Mouse (Mus musculus) monocyte, adult 5-6 weeks (primary cell): ENCODE data around the gene Mfap4. TPM values are rescaled to one million over a fixed set of nuclear protein-coding genes. Genes with fewer than 3 reads are reported as not detected.

ENCODE experiments used
- ATAC-seq: fragments of 153-309, 156-312 bp; replicated peaks from 2 replicates; pipeline ENCODE4 v1.8.0; 2017; ENCODE audit warnings: mild to moderate bottlenecking; ENCODE audit not compliant: low TSS enrichment, insufficient number of reproducible peaks, severe bottlenecking, poor library complexity, low FRiP score
- total RNA-seq: library from RNA; stranded (forward); fragments of 200-1000, 200-491, 200-594 nt; gene quantifications from 3 replicates; pipeline ENCODE4 v1.2.3, GENCODE M21; 2017

The Mfap4 gene
- total RNA-seq, 1 experiment from 2014 or later = not detected

GRCm38 (mm10) chr11:61477566-61478508, 7.4 kb upstream of the Mfap4 start:
- no peak for ATAC-seq

GRCm38 (mm10) chr11:61478788-61479187, 6.4 kb upstream of the Mfap4 start:
- ATAC-seq = no peak

GRCm38 (mm10) chr11:61481239-61482090, 3.8 kb upstream of the Mfap4 start:
- no peak for ATAC-seq

DNA sequence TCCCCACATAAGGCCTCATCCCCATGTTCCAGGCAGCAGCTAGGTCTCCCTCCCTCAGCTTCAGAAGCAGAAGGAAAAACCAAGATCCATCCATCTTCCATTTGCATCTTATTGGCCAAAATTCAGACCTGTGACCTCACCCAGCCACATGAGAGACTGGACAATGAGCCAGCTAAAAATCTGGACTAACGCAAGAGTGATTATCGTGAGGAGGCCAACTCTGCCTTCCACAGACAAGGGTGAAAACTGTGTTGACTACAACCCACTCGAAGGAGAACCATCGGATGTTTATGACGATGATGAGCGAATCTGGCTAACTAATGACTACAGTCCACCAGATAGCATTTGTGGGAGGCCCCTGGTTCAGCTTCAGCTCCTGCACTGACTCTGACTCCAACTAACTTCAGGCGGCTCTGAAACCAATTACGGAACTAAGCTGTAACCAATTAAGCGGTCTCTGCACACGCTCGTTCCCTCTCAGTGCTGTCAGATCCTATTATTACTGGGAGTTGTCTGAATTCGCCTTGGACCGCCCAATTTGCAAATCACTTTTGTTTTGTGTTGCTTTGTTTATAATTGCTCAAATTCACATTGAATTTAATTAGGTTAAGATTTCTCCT, 1.9 kb upstream of the Mfap4 start:
- ATAC-seq = no peak

DNA sequence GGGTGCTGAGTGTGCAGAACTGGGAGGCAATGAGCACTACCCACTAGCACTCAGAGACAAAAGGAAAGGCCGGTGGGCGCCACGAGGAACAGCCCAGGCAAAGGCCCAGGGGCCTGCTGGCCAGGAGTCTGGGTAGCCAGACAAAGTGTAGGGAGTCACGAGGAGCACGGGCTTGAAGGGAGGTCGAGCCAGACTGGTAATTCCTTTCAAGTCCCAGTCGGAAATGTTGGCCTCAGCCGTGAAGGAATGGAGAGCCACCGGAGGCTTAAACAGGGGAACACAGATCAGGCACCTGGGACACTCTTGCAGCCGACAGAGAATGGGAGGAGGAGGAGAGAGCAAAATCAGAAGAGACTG, 997 bp upstream of the Mfap4 start:
- no peak for ATAC-seq

- no peak for ATAC-seq
These were observed 568 bp downstream of the Mfap4 start for GRCm38 (mm10) chr11:61485541-61486457.

- no peak for ATAC-seq
These were observed 1.4 kb downstream of the Mfap4 start for GRCm38 (mm10) chr11:61486458-61487219.

GRCm38 (mm10) chr11:61487401-61487800, 2.2 kb downstream of the Mfap4 start:
- ATAC-seq = no peak

DNA sequence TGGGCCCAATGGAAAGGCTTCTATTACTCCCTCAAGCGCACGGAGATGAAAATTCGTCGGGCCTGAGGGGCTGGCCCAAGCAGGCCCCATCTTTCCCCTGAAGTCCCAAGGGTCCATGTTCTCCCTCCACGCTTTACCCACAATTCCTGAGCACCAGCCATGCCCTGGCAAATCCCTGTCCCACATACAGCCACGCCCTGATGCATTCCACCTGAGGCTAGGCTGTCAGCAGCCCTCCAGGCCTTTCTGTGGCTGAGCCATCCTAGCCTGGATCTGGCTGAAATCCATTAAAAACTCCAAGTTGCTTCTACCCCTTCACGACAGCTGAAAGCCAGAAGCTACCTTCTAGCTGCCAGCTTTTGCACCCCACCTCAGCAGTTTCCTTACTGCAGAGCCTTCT, 2.7 kb downstream of the Mfap4 start:
- no peak for ATAC-seq

DNA sequence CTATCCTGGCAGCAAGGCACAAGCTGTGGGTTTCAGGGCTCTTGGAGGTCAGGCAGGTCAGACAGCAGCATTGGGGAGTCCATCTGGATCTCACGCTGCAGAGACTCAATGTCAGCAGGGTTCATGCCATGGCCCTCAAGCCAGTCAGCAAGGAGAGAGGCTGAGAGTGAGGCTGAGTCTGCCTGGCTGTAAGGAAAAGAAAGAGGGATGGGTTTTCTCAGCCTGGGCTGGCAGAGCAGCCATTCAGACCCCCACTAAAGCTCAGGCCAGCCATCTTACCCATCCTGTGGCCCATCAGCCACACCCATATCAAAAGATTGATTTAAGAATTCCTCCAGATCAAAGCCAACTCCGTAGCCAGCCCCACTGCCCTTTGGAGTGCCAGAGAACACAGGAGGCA, 3.9 kb downstream of the Mfap4 start:
- ATAC-seq = no peak

DNA sequence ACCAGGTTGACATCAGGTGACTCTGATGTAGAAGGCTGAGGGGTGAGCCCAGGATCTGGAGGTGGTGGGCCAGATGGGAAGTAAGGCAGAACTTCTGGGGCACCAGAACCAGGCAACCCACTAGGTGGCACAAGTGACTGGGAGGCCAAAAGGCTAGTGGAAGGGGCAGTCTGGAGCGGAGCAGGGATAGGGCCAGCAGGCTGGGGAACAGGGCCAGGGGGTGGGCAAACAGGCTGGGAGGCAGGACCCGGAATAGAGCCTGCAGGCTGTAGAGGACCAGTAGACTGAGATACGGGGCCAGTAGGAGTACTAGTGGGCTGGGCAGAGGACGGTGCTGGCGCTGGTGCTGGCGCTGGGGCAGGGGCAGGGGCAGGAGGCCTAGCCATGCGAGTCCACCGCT, 4.6 kb downstream of the Mfap4 start:
- ATAC-seq = no peak

GRCm38 (mm10) chr11:61490944-61491520, 5.8 kb downstream of the Mfap4 start:
- no peak for ATAC-seq

- ATAC-seq = no peak
These were observed 7.6 kb downstream of the Mfap4 start for GRCm38 (mm10) chr11:61492749-61493401.

DNA sequence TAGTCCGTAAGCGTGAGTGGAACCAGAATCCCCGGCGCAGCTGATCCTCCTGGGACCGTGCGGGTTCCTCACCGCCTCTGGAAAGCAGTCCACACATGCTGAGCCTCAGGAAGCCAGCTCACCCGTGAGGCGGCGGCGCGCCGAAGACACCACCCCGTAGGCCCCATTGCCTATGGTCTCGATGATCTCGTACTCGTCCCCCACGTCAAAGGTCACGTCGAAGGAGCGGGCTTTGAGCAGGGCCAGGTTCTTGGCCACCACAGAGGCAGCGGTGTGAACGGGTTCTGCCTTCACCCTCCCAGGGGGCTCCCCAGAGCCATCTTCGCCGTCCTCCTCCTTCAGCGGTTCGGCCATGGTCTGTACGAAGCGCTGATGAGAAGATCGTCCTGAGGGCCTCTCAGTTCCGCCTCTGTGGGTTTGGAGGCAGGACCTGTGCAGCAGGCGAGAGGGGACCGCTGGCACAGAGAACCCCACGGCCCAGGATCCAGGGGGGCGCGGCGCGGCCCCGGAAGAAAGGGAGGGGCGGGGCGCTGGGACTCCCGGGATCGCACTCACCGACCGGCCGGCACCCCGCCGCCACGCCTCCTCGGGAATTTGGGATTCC, 8.4 kb downstream of the Mfap4 start:
- ATAC-seq = peak; percentile 61

- ATAC-seq = peak; percentile 81
These were observed 9.1 kb downstream of the Mfap4 start, which contains the start of gene Mapk7 for GRCm38 (mm10) chr11:61494129-61494997. Gene Mapk7 (minus strand): TSS chr11:61494406.

DNA sequence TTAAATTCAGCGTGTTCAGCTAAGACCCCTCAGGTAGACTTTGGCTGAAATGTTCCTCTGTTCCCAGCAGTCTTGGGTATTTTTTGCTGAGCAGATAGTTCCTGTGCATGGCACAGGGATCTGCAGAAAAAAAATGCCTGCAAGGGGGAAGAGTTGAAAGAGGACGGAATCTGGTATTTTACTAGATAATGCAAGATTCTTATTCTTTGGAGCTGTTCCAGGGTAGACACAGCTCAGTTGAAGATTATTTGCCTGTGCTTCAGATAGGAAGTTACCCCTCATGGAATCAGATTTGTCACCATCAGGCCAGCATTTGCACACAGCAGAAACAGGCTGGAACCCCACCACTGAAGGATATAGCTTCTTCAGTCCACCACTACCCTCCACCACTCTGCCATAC, 10.3 kb downstream of the Mfap4 start:
- no peak for ATAC-seq
